Mouse (Mus musculus) forebrain, embryonic 11.5 days (tissue): ENCODE results near the gene Zgrf1. TPM values are rescaled to one million over a fixed set of nuclear protein-coding genes. Genes with fewer than 3 reads are reported as not detected.

Experiments used
- ATAC-seq: fragments of 200-750 bp; cut with Nextera tagmentation; replicated peaks from 2 replicates; pipeline ENCODE4 v1.8.0; 2017; ENCODE audit warnings: moderate TSS enrichment; ENCODE audit not compliant: low FRiP score
- DNase-seq: peaks from one replicate; pipeline ENCODE4 v3.0.0-alpha.2; 2017; ENCODE audit warnings: low spot score
- H3K27ac ChIP-seq: fragments of 300-500 bp; sonication (generic); 2 replicates; pipeline ENCODE4 v1.5.1; 2014; ENCODE audit warnings: low read depth, low read length
- H3K27me3 ChIP-seq: fragments of 300-500 bp; sonication (generic); 2 replicates; pipeline ENCODE4 v1.6.1; 2014; ENCODE audit warnings: mild to moderate bottlenecking, low read length, mixed read lengths; ENCODE audit not compliant: control insufficient read depth, insufficient read depth
- H3K36me3 ChIP-seq: fragments of 300-500 bp; sonication (generic); 2 replicates; pipeline ENCODE4 v1.6.1; 2014; ENCODE audit warnings: mild to moderate bottlenecking, low read length, moderate library complexity, mixed read lengths; ENCODE audit not compliant: control insufficient read depth, insufficient read depth
- H3K4me1 ChIP-seq: fragments of 300-500 bp; sonication (generic); replicated peaks from 2 replicates; pipeline ENCODE4 v1.6.1; 2014; ENCODE audit warnings: low read length, mixed read lengths; ENCODE audit not compliant: control insufficient read depth, insufficient read depth
- H3K4me2 ChIP-seq: fragments of 300-500 bp; sonication (generic); 2 replicates; pipeline ENCODE4 v1.6.1; 2014; ENCODE audit warnings: low read depth, mild to moderate bottlenecking, low read length, moderate library complexity, mixed read lengths; ENCODE audit not compliant: severe bottlenecking
- H3K4me3 ChIP-seq: fragments of 300-500 bp; sonication (generic); 2 replicates; pipeline ENCODE4 v1.5.1; 2014; ENCODE audit warnings: low read depth, low read length
- H3K9ac ChIP-seq: fragments of 300-500 bp; sonication (generic); 2 replicates; pipeline ENCODE4 v1.6.1; 2014; ENCODE audit warnings: low read length
- H3K9me3 ChIP-seq: fragments of 300-500 bp; sonication (generic); 2 replicates; pipeline ENCODE4 v1.6.1; 2016; ENCODE audit warnings: low read length, mixed read lengths; ENCODE audit not compliant: control insufficient read depth
- WGBS: fragments of 180-500 bp; shearing (Covaris S2); extraction: QIAGEN DNeasy Blood & Tissue Kit; methylation state at CpG from one replicate; pipeline ENCODE4 v1.1.7; 2014; 5-methylcytosine and 5-hydroxymethylcytosine counted together
- polyA plus RNA-seq: library from polyadenylated mRNA; unstranded; fragments of >200 nt; fragmentation: Nextera tagmentation; extraction: Ambion mirVana; gene quantifications from 2 replicates; pipeline ENCODE4 v1.2.1, GENCODE M21; 2014

Gene Zgrf1
- polyA plus RNA-seq, 1 experiment from 2014 or later: 21.2 TPM

DNA sequence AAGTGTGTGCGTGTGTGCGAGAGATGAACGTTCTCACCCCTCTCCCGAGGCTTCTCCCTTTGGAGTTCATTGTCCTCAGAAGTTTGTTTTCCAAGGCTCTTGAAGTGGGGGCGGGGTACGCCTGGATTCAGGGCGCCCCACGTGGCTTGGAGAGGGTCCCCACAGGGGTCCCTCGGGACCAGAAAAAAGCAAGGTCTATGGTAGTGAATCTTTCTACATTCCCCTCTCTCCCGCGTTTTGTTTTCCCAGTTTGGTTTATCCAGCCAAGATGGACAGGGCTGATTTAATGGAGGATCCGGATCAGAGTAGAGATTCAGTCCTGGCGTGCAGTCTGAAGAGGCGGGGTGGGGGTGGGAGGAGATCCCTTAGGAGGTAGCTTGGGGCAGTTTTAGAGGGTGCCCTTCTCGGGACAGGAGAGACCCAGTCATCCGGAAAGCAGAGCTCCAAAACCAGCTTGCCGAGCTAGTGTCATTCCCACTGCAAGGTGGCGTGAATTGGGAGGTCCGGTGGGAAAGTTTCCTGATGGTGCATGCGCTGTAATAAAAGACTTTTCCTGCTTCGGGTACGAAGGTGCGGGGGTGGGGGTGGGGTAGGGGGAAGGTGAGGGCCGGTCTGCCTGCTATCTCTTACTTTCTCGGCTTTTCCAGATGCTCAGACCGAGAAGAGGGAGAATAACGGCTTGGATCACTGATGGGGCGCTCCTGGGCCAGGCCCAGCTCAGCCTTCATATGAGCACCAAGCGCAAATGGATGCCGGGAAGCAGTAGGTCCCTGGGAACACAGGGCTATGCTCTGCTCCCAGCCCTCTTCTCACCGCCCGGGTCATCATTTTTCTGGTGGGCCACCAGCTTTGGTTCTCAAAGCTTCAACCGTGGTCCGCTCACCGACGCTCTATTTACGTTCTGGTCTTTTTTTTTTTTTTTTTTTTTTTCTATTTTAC lies 87.7 kb downstream of the Zgrf1 start:
- Histone ChIP-seq H3K9me3 (no peaks in the 10 kb centered on the region), H3K27me3 (peaks cover 54% of the 10 kb centered on the region), H3K4me1 (peaks cover 19% of the 10 kb centered on the region), H3K27ac (peak overlapping the region; percentile 13), H3K9ac (peak overlapping the region; percentile 9; the same call in 1 of the 2 replicates), H3K4me3 (peak overlapping the region; percentile 9; the same call in 1 of the 2 replicates), H3K4me2 (peak overlapping the region; percentile 38), H3K36me3 (no peaks in the 10 kb centered on the region)
- peak; percentile 50 for ATAC-seq
- WGBS: 5% methylated on average over 37 of the region's 37 CpGs
- peak; percentile 70 for DNase-seq

DNA sequence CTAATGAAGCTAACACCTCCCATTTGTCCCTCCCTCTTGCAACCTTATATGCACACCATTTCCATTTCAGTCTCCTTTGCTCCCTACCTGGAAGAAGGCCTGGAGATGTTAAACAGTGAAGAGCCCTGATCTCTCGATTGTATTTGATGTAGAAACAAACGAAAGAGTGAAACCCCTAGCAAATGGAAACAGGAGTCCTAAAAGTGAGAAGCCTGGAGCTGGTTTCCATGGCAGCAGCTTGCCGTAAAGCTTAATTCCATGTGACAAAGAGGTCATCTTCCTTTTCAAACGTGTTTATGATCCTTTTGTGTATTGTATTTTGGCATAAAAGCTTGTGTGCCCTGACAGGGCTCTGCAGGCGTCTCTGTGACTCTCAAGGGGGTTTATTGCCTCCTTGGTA lies 88.9 kb downstream of the Zgrf1 start:
- no peak overlapping the region for H3K4me3 ChIP-seq
- H3K36me3 ChIP-seq: no peaks in the 10 kb centered on the region
- DNase-seq (peak; percentile 51), ATAC-seq (no peak)
- H3K4me2 ChIP-seq: no peak overlapping the region
- peaks cover 19% of the 10 kb centered on the region for H3K4me1 ChIP-seq
- H3K9ac ChIP-seq: no peak overlapping the region
- H3K27me3 ChIP-seq: peaks cover 54% of the 10 kb centered on the region
- H3K9me3 ChIP-seq: no peaks in the 10 kb centered on the region
- H3K27ac ChIP-seq: no peak overlapping the region
- WGBS: 2% methylated on average over 5 of the region's 5 CpGs

DNA sequence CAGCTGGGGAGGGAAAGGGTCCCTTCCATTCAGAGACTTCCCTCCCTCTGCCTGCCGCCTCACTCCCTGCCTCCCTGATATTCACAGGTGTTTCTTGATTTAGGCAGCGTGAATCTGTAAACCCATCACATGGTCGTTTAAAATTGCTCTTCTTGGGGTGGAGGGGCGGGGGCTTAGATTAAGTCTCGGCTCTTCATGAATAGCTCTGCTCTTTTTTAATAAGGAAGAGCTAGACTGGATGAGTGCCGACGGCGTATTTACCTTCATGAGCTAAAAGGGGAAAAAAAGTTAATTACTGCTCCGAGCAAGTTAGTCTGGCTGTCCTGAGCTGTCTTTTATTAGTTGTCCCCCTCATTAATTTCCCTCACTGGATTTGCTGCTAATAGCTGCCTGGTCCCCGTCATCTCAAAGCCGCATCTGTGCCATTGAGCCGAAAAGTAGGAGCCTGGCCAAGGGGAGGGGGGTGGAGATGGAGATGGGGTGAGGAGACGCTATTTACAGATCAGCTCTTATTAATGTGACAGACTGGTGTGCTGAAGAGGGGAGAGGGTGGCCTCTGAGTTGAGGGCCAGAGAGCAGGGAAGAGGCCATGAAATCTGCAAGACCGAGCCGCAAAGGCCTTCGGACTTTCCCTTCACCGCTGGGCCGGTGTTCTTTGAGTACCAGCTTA lies 93.0 kb downstream of the Zgrf1 start:
- H3K27me3 ChIP-seq: peaks cover 31% of the 10 kb centered on the region
- peak; percentile 88 for ATAC-seq
- no peak overlapping the region for H3K9ac ChIP-seq
- H3K4me1 ChIP-seq: peaks cover 6% of the 10 kb centered on the region; the same call in 1 of the 2 replicates
- H3K4me3 ChIP-seq: no peak overlapping the region
- no peaks in the 10 kb centered on the region for H3K36me3 ChIP-seq
- no peak overlapping the region for H3K4me2 ChIP-seq
- peak; percentile 86 for DNase-seq
- peak overlapping the region; percentile 39; the same call in 1 of the 2 replicates for H3K27ac ChIP-seq
- no peaks in the 10 kb centered on the region for H3K9me3 ChIP-seq
- 20% methylated on average over 18 of the region's 18 CpGs for WGBS

DNA sequence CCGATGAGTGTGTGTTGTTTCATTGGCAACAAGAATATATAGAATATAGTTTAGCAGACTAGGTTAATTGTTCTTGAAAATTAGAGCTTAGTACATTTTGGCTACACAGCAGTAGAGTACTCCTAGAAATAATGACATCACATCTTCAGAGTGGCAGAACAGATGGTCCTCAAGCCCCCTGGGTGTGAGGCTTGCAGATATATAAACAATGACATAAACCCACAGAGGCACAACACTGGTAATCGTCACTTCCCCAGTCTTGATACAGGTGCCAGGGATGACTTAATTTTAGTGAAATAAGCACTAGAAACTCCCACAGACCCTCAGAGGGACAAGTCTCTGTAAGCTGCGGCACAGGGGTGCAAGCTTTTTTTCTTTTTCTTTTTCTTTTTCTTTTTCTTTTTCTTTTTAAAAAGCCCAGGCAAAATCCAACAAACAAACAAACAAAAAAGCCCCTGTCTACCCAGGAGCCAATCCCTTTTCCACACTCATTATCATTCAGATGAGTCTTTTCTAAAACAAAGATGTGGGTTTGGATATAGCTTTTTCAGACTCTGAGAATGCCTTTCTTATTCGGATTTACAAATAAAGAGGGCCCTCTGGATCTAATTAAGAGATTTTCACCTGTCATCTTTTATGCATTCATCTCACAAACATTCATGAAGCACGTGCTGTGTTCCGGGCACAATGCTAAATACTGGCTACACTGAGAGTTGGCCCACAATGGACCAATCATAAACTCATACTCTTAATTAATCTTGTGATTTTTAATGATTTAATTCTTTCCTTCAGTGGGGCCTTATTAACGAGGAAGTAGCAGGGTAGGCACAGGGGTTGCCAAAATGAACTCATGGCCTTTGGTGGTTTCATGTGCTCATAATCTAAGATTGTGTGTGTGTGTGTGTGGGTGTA lies 98.7 kb downstream of the Zgrf1 start:
- H3K27me3 ChIP-seq: no peaks in the 10 kb centered on the region
- 29% methylated on average over 7 of the region's 7 CpGs for WGBS
- ATAC-seq: peak; percentile 80

DNA sequence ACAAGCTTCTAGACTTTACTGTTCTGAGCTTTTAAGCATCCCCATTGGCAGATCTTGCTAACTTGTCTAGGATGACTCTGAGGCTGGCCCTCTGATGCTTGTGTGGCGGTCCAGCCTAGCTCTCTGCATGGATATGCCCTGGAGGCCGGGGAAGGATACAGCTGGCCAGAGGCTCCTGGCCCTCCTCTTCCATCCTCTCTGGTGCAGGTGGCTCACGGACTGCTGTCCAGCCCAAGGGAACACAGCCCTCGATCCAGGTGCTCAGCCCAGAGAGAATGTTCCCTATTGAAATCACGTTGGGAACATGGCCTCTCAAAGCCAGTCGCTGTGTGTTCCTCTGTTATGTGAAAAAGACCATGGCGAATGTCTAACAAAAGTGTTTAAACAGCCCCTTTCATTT lies 107.4 kb downstream of the Zgrf1 start:
- no peak overlapping the region for H3K27ac ChIP-seq
- H3K9me3 ChIP-seq: no peaks in the 10 kb centered on the region
- H3K27me3 ChIP-seq: peaks cover 2% of the 10 kb centered on the region; the same call in 1 of the 2 replicates
- ATAC-seq (no peak), DNase-seq (no peak)
- no peak overlapping the region for H3K9ac ChIP-seq
- peaks cover 7% of the 10 kb centered on the region; the same call in 1 of the 2 replicates for H3K4me1 ChIP-seq
- no peaks in the 10 kb centered on the region for H3K36me3 ChIP-seq
- 65% methylated on average over 7 of the region's 7 CpGs for WGBS
- no peak overlapping the region for H3K4me3 ChIP-seq
- no peak overlapping the region for H3K4me2 ChIP-seq

More for the DNA sequence above, 98.7 kb downstream of the Zgrf1 start:
- Histone ChIP-seq H3K9ac (no peak overlapping the region), H3K4me1 (no peaks in the 10 kb centered on the region), H3K36me3 (no peaks in the 10 kb centered on the region), H3K4me3 (no peak overlapping the region), H3K9me3 (no peaks in the 10 kb centered on the region), H3K27ac (no peak overlapping the region), H3K4me2 (no peak overlapping the region)
- DNase-seq: peak; percentile 54

DNA sequence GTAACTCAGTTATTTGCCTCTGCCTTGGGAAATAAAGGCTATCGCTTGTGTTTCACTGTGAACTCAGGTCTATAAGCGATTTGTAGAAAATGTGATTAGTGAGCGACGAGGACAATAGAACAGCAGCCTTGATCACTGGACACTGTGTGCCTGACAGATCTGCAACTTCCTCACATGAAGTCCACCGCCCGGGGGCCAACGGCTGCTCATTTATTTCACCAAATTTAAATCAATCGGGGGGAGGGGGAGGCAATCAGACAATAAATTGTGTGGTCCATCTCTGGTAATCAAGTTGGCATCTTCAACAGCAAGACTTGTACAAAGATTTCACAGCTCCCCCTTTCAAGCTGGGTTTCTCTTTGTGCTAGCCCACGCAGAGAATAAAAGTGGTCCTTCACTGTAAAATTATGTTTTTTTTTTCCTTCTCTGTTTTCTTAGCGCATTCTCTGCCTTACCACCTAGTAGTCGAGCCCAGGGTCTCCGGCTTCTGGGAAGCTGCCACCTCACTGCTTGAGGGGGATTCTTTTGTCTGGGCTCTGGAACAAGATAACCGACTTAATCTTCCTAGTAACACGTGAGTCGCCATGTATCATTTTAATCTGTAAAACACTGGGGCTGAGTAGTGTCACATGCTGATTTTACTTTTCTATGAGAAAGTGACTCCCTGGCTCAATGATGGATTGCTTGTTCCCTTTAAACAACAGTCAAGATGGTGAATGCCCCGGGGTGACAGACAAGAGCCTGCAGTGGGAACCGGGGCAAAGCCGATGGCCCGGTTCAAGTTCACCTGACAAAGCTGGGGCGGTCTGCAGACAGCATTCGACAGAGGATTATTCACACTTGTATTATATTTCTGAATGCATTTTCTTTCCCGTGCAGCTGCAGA lies 108.6 kb downstream of the Zgrf1 start:
- Histone ChIP-seq H3K9ac (peak overlapping the region; percentile 23; the same call in 1 of the 2 replicates), H3K27ac (no peak overlapping the region), H3K27me3 (peaks cover 2% of the 10 kb centered on the region; the same call in 1 of the 2 replicates), H3K4me3 (no peak overlapping the region), H3K36me3 (no peaks in the 10 kb centered on the region), H3K4me2 (0 out of 2 replicates have a peak overlapping the region, but pooled peaks have one; percentile 18), H3K4me1 (peaks cover 7% of the 10 kb centered on the region; the same call in 1 of the 2 replicates), H3K9me3 (no peaks in the 10 kb centered on the region)
- 34% methylated on average over 22 of the region's 22 CpGs for WGBS
- no peak for DNase-seq
- peak; percentile 53 for ATAC-seq
